Mouse (Mus musculus) liver, adult 2 months (tissue): ENCODE measurements around the gene Adk. TPM values are rescaled to one million over a fixed set of nuclear protein-coding genes. Genes with fewer than 3 reads are reported as not detected.
A peak's percentile ranks its signal among the peaks of the same experiment; 100 is the strongest.
"Not testable (repeated sequence)": the region's sequence is repeated elsewhere in the genome, so short reads cannot be mapped to it uniquely, and the experiment has no call there.

Experiments
- DNase-seq: peaks from one replicate; pipeline ENCODE4 v3.0.0-alpha.2; 2011; ENCODE audit warnings: low read depth, low spot score; ENCODE audit errors: extremely low read depth
- H3K27ac ChIP-seq: fragments of 200-500 bp; replicated peaks from 2 replicates; pipeline ENCODE4 v1.5.1; 2012; ENCODE audit warnings: low read depth, mild to moderate bottlenecking, control low read depth, inconsistent platforms, low read length; ENCODE audit not compliant: insufficient read depth
- H3K27me3 ChIP-seq: fragments of 200-500 bp; 2 replicates; pipeline ENCODE4 v1.6.1; 2012; ENCODE audit warnings: mild to moderate bottlenecking, moderate library complexity, low read length, inconsistent platforms; ENCODE audit not compliant: control insufficient read depth, insufficient read depth
- H3K36me3 ChIP-seq: fragments of 200-500 bp; 2 replicates; pipeline ENCODE4 v1.6.1; 2012; ENCODE audit warnings: low read length, inconsistent platforms; ENCODE audit not compliant: control insufficient read depth, insufficient read depth
- H3K4me1 ChIP-seq: fragments of 200-500 bp; 2 replicates; pipeline ENCODE4 v1.6.1; 2011; ENCODE audit warnings: low read length; ENCODE audit not compliant: control insufficient read depth, insufficient read depth
- H3K4me3 ChIP-seq: fragments of 200-500 bp; 2 replicates; pipeline ENCODE4 v1.5.1; 2011; ENCODE audit warnings: low read depth, mild to moderate bottlenecking, control low read depth, low read length, moderate library complexity; ENCODE audit not compliant: insufficient read depth
- H3K79me2 ChIP-seq: fragments of 200-500 bp; 2 replicates; pipeline ENCODE4 v1.6.1; 2012; ENCODE audit warnings: inconsistent platforms, mild to moderate bottlenecking, low read length, moderate library complexity; ENCODE audit not compliant: control insufficient read depth, insufficient read depth
- H3K9ac ChIP-seq: fragments of 200-500 bp; 2 replicates; pipeline ENCODE4 v1.6.1; 2012; ENCODE audit warnings: low read depth, mild to moderate bottlenecking, control low read depth, inconsistent platforms, low read length
- CTCF ChIP-seq: fragments of 200-500 bp; IDR thresholded peaks from 2 replicates; pipeline ENCODE4 v1.5.1; 2011; ENCODE audit warnings: low read depth, low read length, control low read depth
- POLR2A ChIP-seq: fragments of 200-500 bp; IDR thresholded peaks from 2 replicates; pipeline ENCODE4 v1.6.1; 2011; ENCODE audit warnings: low read length, control low read depth; ENCODE audit not compliant: insufficient read depth; ENCODE audit errors: extremely low read depth
- WGBS: fragments of 180-500 bp; shearing (Covaris S2); methylation state at CpG from one replicate; pipeline ENCODE4 v1.1.7; 2018; 5-methylcytosine and 5-hydroxymethylcytosine counted together
- polyA plus RNA-seq: library from polyadenylated mRNA; depleted of rRNA; stranded (reverse); fragments of >200 nt; gene quantifications from 2 replicates; pipeline ENCODE4 v1.2.3, GENCODE M21; 2012
- total RNA-seq: library from RNA; depleted of rRNA; stranded (reverse); fragments of >200 nt; gene quantifications from 2 replicates; pipeline ENCODE4 v1.2.3, GENCODE M21; 2014

Gene Adk
- total and polyA plus RNA-seq, 2 experiments, result 231 to 924 TPM

GRCm38 (mm10) chr14:21087390-21088060 is 35.2 kb downstream of the Adk start:
- Histone ChIP-seq H3K9ac (peak overlapping the region; percentile 22), H3K27me3 (no peaks in the 10 kb centered on the region), H3K4me3 (no peak overlapping the region), H3K36me3 (peaks cover 25% of the 10 kb centered on the region), H3K79me2 (peaks cover 31% of the 10 kb centered on the region), H3K4me1 (peaks cover 45% of the 10 kb centered on the region), H3K27ac (peak overlapping the region; percentile 37)
- DNase-seq, result peak; percentile 68
- WGBS, result 30% methylated on average over 4 of the region's 4 CpGs
- no peak for TF ChIP-seq POLR2A
- TF ChIP-seq CTCF, result no peak

- WGBS, result 52% methylated on average over 3 of the region's 3 CpGs
- peaks cover 22% of the 10 kb centered on the region for H3K36me3 ChIP-seq
- no peak for TF ChIP-seq CTCF
- no peak overlapping the region for H3K4me3 ChIP-seq
- H3K27ac ChIP-seq, result no peak overlapping the region; the same call in 1 of the 2 replicates
- no peaks in the 10 kb centered on the region for H3K27me3 ChIP-seq
- peaks cover 24% of the 10 kb centered on the region; the same call in 1 of the 2 replicates for H3K79me2 ChIP-seq
- DNase-seq, result no peak
- H3K4me1 ChIP-seq, result peaks cover 40% of the 10 kb centered on the region
- peak overlapping the region; percentile 33; the same call in 1 of the 2 replicates for H3K9ac ChIP-seq
Observed at GRCm38 (mm10) chr14:21088731-21089130, 36.4 kb downstream of the Adk start.

GRCm38 (mm10) chr14:21090400-21090799 is 38.0 kb downstream of the Adk start:
- H3K4me1 ChIP-seq, result peaks cover 45% of the 10 kb centered on the region
- WGBS, result 25% methylated on average over 3 of the region's 3 CpGs
- H3K27me3 ChIP-seq, result no peaks in the 10 kb centered on the region
- H3K9ac ChIP-seq, result peak overlapping the region; percentile 57
- TF ChIP-seq POLR2A (no peak), CTCF (no peak)
- peaks cover 28% of the 10 kb centered on the region for H3K36me3 ChIP-seq
- H3K4me3 ChIP-seq, result no peak overlapping the region
- H3K79me2 ChIP-seq, result peaks cover 18% of the 10 kb centered on the region; the same call in 1 of the 2 replicates
- DNase-seq, result peak; percentile 82
- H3K27ac ChIP-seq, result peak overlapping the region; percentile 80

DNA sequence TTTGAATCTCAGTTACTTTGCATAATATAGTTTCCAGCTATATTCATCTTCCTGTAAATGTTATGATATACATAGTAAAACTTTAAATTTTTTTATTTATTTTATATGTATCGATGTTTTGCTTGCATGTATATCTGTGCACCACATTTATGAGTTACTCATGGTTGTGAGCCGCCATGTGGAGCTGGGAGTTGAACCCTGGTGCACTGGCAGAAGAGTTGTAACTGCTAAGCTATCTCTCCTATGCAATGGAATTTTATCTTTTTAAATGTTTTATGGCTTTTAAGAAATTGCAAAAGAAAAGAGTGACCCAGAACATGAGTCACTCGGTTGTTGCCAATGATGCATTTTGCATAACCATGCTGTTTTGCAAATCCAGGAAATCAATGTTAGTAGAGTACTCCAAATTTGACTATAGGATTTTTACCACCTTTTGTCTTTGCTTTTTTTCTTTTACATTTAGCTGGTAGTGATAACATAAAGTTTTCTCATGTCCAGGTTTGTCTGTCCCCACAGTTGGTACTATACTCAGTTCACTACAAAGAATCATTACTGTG is 38.6 kb downstream of the Adk start:
- peaks cover 48% of the 10 kb centered on the region for H3K4me1 ChIP-seq
- DNase-seq, result no peak
- H3K4me3 ChIP-seq, result no peak overlapping the region
- 53% methylated on average over 3 of the region's 3 CpGs for WGBS
- H3K9ac ChIP-seq, result no peak overlapping the region
- no peak for TF ChIP-seq POLR2A
- no peak for TF ChIP-seq CTCF
- H3K36me3 ChIP-seq, result peaks cover 26% of the 10 kb centered on the region
- H3K27ac ChIP-seq, result peak overlapping the region; percentile 49
- H3K79me2 ChIP-seq, result peaks cover 18% of the 10 kb centered on the region; the same call in 1 of the 2 replicates
- no peaks in the 10 kb centered on the region for H3K27me3 ChIP-seq

DNA sequence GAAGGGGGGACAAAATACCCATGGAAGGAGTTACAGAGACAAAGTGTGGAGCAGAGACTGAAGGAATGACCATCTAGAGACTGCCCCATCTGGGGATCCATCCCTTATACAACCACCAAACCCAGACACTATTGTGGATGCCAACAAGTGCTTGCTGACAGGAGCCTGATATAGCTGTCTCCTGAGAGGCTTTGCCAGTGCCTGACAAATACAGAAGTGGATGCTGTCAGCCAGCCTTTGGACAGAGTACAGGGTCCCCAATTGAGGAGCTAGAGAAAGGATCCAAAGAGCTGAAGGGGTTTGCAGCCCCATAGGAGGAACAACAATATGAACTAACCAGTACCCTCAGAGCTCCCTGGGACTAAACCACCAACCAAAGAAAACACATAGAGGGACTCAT is 41.8 kb downstream of the Adk start:
- not testable (repeated sequence) for H3K4me3 ChIP-seq, H3K9ac ChIP-seq, H3K27me3 ChIP-seq, DNase-seq
- Histone ChIP-seq H3K4me1 (peaks cover 49% of the 10 kb centered on the region), H3K79me2 (peaks cover 14% of the 10 kb centered on the region; the same call in 1 of the 2 replicates), H3K27ac (0 out of 2 replicates have a peak overlapping the region, but pooled peaks have one; percentile 7), H3K36me3 (peaks cover 36% of the 10 kb centered on the region)

DNA sequence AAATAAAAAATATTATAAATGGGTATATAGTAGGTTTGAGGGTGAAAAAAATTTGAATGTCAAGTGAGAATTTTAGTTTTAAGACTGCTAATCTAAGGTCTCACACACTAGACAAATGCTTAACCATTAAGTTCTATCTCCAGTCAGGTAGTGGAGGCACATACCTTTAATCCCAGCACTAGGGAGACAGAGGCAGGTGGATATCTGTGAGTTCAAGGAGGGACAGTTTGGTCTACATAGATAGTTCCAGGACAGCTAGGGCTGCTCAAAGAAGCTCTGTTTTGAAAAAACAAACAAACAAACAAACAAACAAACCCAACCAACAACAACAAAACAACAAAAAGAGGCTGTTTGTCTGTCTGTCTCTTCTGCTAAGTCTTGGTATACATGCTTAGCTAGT is 43.9 kb downstream of the Adk start:
- TF ChIP-seq CTCF (no peak), POLR2A (no peak)
- DNase-seq, result no peak
- Histone ChIP-seq H3K27ac (peak overlapping the region; percentile 92), H3K4me1 (peaks cover 52% of the 10 kb centered on the region), H3K9ac (peak overlapping the region; percentile 53; the same call in 1 of the 2 replicates), H3K4me3 (no peak overlapping the region), H3K27me3 (no peaks in the 10 kb centered on the region), H3K79me2 (peaks cover 16% of the 10 kb centered on the region; the same call in 1 of the 2 replicates), H3K36me3 (peaks cover 43% of the 10 kb centered on the region)
